Mouse (Mus musculus) olfactory bulb, adult 2 months (tissue): ENCODE results near the gene Vcp. TPM values are rescaled to one million over a fixed set of nuclear protein-coding genes. Genes with fewer than 3 reads are reported as not detected.

Source experiments
- H3K27ac ChIP-seq: fragments of 200-500 bp; 2 replicates; pipeline ENCODE4 v1.5.1; 2012; ENCODE audit warnings: low read depth, low read length; ENCODE audit not compliant: insufficient read depth
- H3K4me1 ChIP-seq: fragments of 200-500 bp; 2 replicates; pipeline ENCODE4 v1.6.1; 2012; ENCODE audit warnings: low read length; ENCODE audit not compliant: control insufficient read depth, insufficient read depth
- H3K4me3 ChIP-seq: fragments of 200-500 bp; 2 replicates; pipeline ENCODE4 v1.5.1; 2012; ENCODE audit warnings: mild to moderate bottlenecking, low read depth, low read length, moderate library complexity; ENCODE audit not compliant: insufficient read depth
- CTCF ChIP-seq: fragments of 200-500 bp; IDR thresholded peaks from 2 replicates; pipeline ENCODE4 v1.5.1; 2012; ENCODE audit warnings: low read depth, mild to moderate bottlenecking, low read length, moderate library complexity; ENCODE audit not compliant: insufficient read depth
- POLR2A ChIP-seq: fragments of 200-500 bp; IDR thresholded peaks from 2 replicates; pipeline ENCODE4 v1.6.1; 2012; ENCODE audit warnings: mild to moderate bottlenecking, low read depth, low read length, moderate library complexity; ENCODE audit not compliant: insufficient read depth
- WGBS: fragments of 180-500 bp; shearing (Covaris S2); methylation state at CpG from one replicate; pipeline ENCODE4 v1.1.7; 2018; 5-methylcytosine and 5-hydroxymethylcytosine counted together
- polyA plus RNA-seq: library from polyadenylated mRNA; stranded (reverse); fragments of >200 nt; gene quantifications from 2 replicates; pipeline ENCODE4 v1.2.4, GENCODE M21; 2012; ENCODE audit warnings: low replicate concordance; ENCODE audit not compliant: missing spikeins, insufficient read depth, insufficient read length

Vcp gene
- polyA plus RNA-seq, result 261 and 1,669 TPM in 2 replicates

DNA sequence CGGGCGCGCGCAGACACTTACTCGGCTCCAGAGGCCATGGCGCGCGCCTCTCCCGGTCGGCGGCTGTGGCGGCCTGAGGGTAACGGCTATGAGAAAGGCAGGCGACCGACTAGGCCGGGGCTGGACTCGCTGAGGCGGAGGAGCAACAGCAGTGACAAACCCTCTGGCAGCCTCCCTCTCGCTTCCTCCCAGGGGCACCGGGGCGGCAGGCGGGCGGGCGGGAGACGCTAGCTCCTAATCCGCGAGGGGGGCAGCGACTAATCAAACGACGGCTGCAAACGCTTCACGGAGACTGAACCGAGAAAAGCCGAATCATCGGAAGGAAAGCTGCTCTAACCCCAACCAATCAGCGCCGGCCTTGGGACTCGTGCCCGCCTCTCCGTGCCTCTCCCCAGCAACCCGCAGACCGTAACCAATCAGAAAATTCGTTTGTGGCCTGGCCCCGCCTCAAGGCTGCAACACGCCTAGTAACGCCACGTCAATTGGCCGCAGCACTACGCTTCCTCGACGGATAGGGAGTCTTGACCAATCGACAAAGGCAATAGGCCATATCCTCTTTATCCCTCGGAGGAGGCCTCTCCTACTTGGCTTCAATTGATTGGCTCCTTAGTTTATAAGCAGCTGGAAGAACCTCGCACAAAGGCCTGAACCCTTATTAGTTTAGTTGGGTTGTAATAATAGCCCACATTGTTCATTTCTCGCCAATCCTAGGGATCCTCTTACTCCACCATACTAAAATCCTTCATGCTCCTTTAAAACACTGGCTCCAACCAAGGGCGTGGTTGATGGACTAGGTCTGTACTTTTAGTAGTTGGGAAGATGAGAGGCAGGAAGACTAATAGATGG lies at the start of gene Vcp:
TSS of gene Vcp (minus strand) at position 367 of the 846 bp plus-strand sequence.
- H3K4me3 ChIP-seq, result peak within 1 kb of the TSS; percentile 94
- peak; percentile 41; the same call in 1 of the 2 replicates for TF ChIP-seq POLR2A
- H3K4me1 ChIP-seq, result peaks cover 14% of the 10 kb centered on the region
- H3K27ac ChIP-seq, result peak within 1 kb of the TSS; percentile 92
- WGBS, result under 1% methylated on average over 54 of the region's 56 CpGs

DNA sequence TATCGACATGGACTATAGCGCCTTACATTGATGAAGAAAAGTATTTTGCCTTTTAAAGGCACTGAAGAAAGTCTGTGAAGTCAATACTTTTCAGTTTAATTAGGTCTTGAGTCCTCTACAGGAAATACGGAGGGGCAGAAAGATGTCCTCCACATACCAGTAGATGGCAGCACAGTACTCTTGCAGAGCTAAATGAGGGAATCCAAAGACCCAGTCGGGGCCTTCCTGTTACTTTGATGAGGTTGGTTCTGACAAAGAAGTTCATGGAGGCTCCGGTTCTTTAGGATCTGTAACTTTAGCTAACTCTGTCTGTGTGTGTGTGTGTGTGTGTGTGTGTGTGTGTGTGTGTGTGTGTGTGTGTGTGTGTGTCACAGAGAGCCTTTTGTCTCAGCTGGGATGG lies 46.9 kb upstream of the Vcp start:
- H3K4me3 ChIP-seq, result no peak overlapping the region
- TF ChIP-seq CTCF (no peak), POLR2A (no peak)
- peaks cover 15% of the 10 kb centered on the region for H3K4me1 ChIP-seq
- H3K27ac ChIP-seq, result no peak overlapping the region
- 4% methylated on average over 5 of the region's 5 CpGs for WGBS

DNA sequence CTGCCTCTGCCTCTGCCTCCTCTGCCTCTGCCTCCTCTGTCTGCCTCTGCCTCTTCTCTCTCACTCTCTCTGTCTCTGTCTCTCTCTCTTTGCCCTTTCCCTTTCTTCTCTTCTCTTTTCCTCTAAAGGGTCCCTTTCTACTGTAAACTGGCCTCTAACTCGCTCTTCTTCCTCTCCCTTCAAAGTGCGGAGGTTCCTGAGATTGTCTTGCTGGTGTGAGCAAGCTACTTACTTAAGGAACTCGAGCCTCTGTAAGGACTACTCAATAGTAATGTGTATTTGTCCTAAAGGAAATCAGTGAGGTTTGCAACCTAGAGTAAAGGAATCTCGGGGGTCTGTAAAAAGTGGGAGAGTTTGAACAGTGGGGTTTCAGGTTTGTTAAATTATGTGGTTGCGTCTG lies 46.3 kb upstream of the Vcp start:
- peaks cover 15% of the 10 kb centered on the region for H3K4me1 ChIP-seq
- no peak for TF ChIP-seq POLR2A
- TF ChIP-seq CTCF, result no peak
- H3K27ac ChIP-seq, result no peak overlapping the region
- no peak overlapping the region for H3K4me3 ChIP-seq
- 48% methylated on average over 5 of the region's 5 CpGs for WGBS

DNA sequence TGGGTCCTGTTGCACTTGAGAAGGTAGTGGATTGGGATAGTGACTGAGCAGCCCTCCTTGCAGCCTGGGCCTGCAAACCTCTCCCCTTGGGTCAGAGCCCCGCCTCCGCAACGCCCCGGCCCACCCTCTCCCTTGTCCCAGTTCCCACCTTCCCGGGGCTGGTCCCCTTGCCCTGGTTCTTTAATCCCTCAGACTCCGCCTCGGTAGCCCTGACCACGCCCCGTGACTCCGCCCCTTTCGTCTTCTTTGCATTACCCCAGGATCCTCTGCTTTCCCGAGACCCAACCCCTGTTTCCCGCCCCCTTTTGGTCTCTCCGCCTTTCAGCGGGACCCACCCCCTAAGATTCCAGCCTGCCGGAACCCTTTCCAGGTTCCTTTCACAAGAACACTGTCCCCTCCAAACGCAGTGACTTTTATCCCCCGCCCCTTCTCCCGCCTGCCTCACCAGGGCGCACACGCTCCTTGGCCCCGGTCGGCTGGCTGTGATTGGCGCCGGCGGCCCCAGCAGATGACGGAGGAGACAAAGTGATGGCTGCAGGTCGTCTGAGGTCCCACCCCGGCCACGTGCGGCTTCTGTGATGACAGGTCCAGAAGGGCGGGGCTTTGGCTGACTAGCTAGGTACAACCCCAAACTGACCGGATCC lies 45.5 kb upstream of the Vcp start, which contains the start of gene Fam214b:
TSS of gene Fam214b (minus strand) at position 562 of the 644 bp plus-strand sequence.
- WGBS, result 1% methylated on average over 31 of the region's 33 CpGs
- no peak within 1 kb of the TSS for H3K27ac ChIP-seq
- peaks cover 17% of the 10 kb centered on the region for H3K4me1 ChIP-seq
- TF ChIP-seq CTCF (no peak), POLR2A (0 out of 2 replicates have a peak, but pooled peaks have one; percentile 13)
- H3K4me3 ChIP-seq, result peak within 1 kb of the TSS; percentile 56

DNA sequence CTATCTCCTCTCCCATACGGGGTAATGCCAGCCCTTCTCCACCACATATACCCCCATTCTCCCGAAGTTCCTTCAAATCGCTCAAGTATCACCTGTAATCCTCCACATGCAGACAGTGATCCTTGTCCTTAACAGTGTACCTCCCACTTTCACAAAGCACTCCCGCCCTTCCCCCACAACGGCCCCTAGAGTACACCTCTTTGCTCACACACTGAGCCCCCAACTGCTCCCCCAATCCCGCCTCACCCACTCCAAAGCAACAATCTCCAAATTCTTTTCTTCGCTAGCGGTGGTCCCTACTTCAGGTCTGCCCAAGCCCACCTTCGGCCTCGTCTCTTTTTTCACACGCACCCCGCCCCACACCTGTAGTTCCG lies 45.0 kb upstream of the Vcp start:
- Histone ChIP-seq H3K4me1 (peaks cover 19% of the 10 kb centered on the region), H3K27ac (no peak overlapping the region), H3K4me3 (peak overlapping the region; percentile 56)
- WGBS, result 4% methylated on average over 13 of the region's 13 CpGs
- TF ChIP-seq POLR2A (no peak), CTCF (no peak)

DNA sequence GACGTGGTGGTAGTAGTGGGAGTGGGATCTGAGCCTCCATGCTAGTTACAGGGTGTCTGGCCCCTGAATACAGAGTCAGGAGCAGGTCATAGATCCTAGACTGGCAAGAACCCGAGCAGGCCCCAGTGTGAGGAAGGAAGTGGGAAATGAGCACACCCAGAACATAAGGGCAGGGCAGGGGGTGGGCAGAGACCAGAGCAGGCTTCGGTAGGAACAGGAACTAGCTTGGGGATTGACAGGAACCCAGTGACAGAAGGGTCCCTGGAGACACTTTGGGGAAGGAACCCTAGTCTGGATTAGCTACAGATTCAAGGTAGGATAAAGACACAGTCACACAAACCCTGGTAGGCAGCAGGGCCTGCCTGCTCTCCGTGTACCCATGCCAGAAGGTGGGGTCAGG lies 44.4 kb upstream of the Vcp start:
- WGBS, result 11% methylated on average over 4 of the region's 4 CpGs
- no peak overlapping the region for H3K4me3 ChIP-seq
- H3K4me1 ChIP-seq, result peaks cover 19% of the 10 kb centered on the region
- peak overlapping the region; percentile 86 for H3K27ac ChIP-seq
- TF ChIP-seq CTCF, result no peak
- no peak for TF ChIP-seq POLR2A

DNA sequence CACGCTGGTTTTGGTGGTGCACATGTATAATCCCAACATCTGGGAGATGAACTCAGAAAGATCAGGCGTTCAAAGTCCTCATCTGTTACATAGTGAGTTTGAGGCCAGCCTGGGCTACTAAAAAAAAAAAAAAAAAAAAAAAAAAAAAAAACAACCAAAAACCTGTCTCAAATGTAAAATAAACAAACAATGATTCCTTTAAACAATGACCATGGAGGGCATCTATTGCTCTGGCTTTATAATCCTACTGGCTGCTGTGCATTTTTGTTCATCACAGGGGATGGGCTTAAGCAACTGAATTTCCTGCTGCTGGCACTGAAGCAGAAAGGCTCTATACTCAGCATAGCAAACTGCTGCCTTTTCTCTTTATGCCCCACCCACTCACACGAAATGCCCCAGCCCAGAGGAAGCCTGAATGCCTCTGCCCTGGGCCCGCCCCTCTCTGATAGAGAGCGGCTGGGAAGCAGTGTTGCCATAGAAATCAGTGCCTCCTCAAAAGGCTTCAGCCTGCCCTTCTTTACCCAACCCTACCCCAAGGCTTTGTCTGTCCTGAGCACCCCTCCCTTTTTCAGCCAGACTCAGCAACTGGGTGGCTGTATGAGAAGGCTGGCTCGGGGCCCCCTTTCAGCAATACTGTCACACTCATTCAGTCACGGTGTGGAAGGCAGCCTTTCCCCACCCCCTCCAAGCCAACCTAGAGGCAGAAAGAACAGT lies 43.5 kb upstream of the Vcp start:
- WGBS, result 11% methylated on average over 7 of the region's 7 CpGs
- TF ChIP-seq CTCF (no peak), POLR2A (no peak)
- H3K27ac ChIP-seq, result peak overlapping the region; percentile 86
- peak overlapping the region; percentile 13; the same call in 1 of the 2 replicates for H3K4me3 ChIP-seq
- peaks cover 23% of the 10 kb centered on the region for H3K4me1 ChIP-seq

DNA sequence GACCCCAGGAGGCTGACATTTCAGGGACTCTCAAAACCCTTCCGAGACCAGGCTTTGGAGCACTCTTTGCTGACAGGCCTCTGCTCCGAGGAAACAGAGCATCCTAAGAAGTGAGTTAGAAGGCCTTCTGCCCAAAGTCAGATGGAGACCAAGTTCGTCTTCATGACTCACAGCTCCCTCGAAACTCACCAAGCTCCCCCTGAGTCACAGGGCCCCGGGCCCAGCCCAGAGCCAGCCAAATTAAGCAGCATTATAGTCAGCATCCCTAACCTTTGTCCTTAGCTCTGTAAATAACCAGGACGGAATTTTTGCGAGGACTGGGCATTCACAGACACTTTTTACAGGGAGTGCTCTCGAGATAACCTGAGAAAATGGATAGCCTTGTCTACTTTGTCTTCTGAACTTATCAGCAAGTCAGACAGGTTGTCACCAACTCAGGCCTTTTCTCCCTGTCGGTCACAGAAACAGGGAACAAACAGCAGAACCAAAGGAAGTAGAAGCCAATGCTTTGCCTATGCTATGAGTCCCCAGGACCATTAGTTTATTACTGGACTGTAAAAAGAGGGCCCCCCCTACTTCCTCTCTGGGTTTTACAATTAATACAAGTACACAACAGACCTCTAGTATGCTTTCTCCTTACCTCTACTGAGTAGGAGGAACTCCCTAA lies 40.7 kb upstream of the Vcp start:
- H3K4me3 ChIP-seq, result no peak overlapping the region
- peaks cover 25% of the 10 kb centered on the region for H3K4me1 ChIP-seq
- peak overlapping the region; percentile 35 for H3K27ac ChIP-seq
- WGBS, result 43% methylated on average over 9 of the region's 9 CpGs
- TF ChIP-seq CTCF (no peak), POLR2A (no peak)
